Mouse (Mus musculus): Measurements from ENCODE around the gene Nck2. TPM values are rescaled to one million over a fixed set of nuclear protein-coding genes. Genes with fewer than 3 reads are reported as not detected.
"Not testable (repeated sequence)": the region's sequence is repeated elsewhere in the genome, so short reads cannot be mapped to it uniquely, and the experiment has no call there.

The Nck2 gene
- total RNA-seq, 2 experiments from 2014 or later: 55.6 to 56.3 TPM

GRCm38 (mm10) chr1:43537496-43537895 lies 93.1 kb downstream of the Nck2 start:
- DNase-seq (ENCODE audit: low spot score in 2 of 2): no peak
- no peak for TF ChIP-seq CTCF (conservative IDR thresholded peaks at IDR 0.05)
- H3K27ac ChIP-seq: no peak overlapping the region
- H3K4me3 ChIP-seq: no peak overlapping the region

GRCm38 (mm10) chr1:43538716-43539115 lies 94.3 kb downstream of the Nck2 start:
- peak overlapping the region; percentile 61; the same call in 1 of the 2 replicates for H3K27ac ChIP-seq
- H3K4me3 ChIP-seq: no peak overlapping the region
- DNase-seq (ENCODE audit: low spot score in 2 of 2): no peak
- TF ChIP-seq CTCF (conservative IDR thresholded peaks at IDR 0.05): no peak

GRCm38 (mm10) chr1:43539689-43540380 lies 95.5 kb downstream of the Nck2 start:
- H3K27ac ChIP-seq: no peak overlapping the region
- no peak for TF ChIP-seq CTCF (conservative IDR thresholded peaks at IDR 0.05)
- no peak for DNase-seq (ENCODE audit: low spot score in 2 of 2)

GRCm38 (mm10) chr1:43542339-43542738 lies 98.0 kb downstream of the Nck2 start:
- TF ChIP-seq CTCF (conservative IDR thresholded peaks at IDR 0.05): 0 out of 2 replicates have a peak, but pooled peaks have one; percentile 6
- H3K27ac ChIP-seq: no peak overlapping the region
- no peak for DNase-seq (ENCODE audit: low spot score in 2 of 2)
- no peak overlapping the region for H3K4me3 ChIP-seq

More at GRCm38 (mm10) chr1:43539689-43540380, 95.5 kb downstream of the Nck2 start:
- no peak overlapping the region for H3K4me3 ChIP-seq

GRCm38 (mm10) chr1:43547644-43548043 lies 103.3 kb downstream of the Nck2 start:
- Histone ChIP-seq H3K4me3 (no peak overlapping the region), H3K27ac (no peak overlapping the region)
- no peak for TF ChIP-seq CTCF (conservative IDR thresholded peaks at IDR 0.05)
- no peak for DNase-seq (ENCODE audit: low spot score in 2 of 2)

- TF ChIP-seq CTCF (conservative IDR thresholded peaks at IDR 0.05): no peak
- H3K4me3 ChIP-seq: no peak overlapping the region
- no peak for DNase-seq (ENCODE audit: low spot score in 2 of 2)
- H3K27ac ChIP-seq: no peak overlapping the region
Measured at GRCm38 (mm10) chr1:43548749-43549148, 104.4 kb downstream of the Nck2 start.

- no peak for TF ChIP-seq CTCF (conservative IDR thresholded peaks at IDR 0.05)
- H3K27ac ChIP-seq: no peak overlapping the region
- no peak for DNase-seq (ENCODE audit: low spot score in 2 of 2)
- no peak overlapping the region for H3K4me3 ChIP-seq
Measured at GRCm38 (mm10) chr1:43550525-43550924, 106.1 kb downstream of the Nck2 start.

GRCm38 (mm10) chr1:43553989-43554679 lies 109.8 kb downstream of the Nck2 start:
- H3K4me3 ChIP-seq; DNase-seq (ENCODE audit: low spot score in 2 of 2): not testable (repeated sequence)
- H3K27ac ChIP-seq: peak overlapping the region; percentile 47; the same call in 1 of the 2 replicates

- TF ChIP-seq CTCF (conservative IDR thresholded peaks at IDR 0.05): no peak
- no peak for DNase-seq (ENCODE audit: low spot score in 2 of 2)
- Histone ChIP-seq H3K4me3 (no peak overlapping the region), H3K27ac (peak overlapping the region; percentile 43; the same call in 1 of the 2 replicates)
Measured at GRCm38 (mm10) chr1:43555222-43555974, 111.0 kb downstream of the Nck2 start.

- TF ChIP-seq CTCF (conservative IDR thresholded peaks at IDR 0.05): no peak
- H3K4me3 ChIP-seq: no peak overlapping the region
- no peak for DNase-seq (ENCODE audit: low spot score in 2 of 2)
- no peak overlapping the region for H3K27ac ChIP-seq
Measured at GRCm38 (mm10) chr1:43558329-43558728, 114.0 kb downstream of the Nck2 start.

GRCm38 (mm10) chr1:43559043-43559692 lies 114.8 kb downstream of the Nck2 start:
- no peak for DNase-seq (ENCODE audit: low spot score in 2 of 2)
- Histone ChIP-seq H3K4me3 (no peak overlapping the region), H3K27ac (no peak overlapping the region)
- no peak for TF ChIP-seq CTCF (conservative IDR thresholded peaks at IDR 0.05)

GRCm38 (mm10) chr1:43561085-43561484 lies 116.7 kb downstream of the Nck2 start:
- TF ChIP-seq CTCF (conservative IDR thresholded peaks at IDR 0.05): no peak
- no peak for DNase-seq (ENCODE audit: low spot score in 2 of 2)
- H3K4me3 ChIP-seq: no peak overlapping the region
- no peak overlapping the region for H3K27ac ChIP-seq
